Mouse (Mus musculus) kidney, embryonic 14.5 days (tissue): Measurements from ENCODE around the gene Iqce. TPM values are rescaled to one million over a fixed set of nuclear protein-coding genes. Genes with fewer than 3 reads are reported as not detected.
A peak's percentile ranks its signal among the peaks of the same experiment; 100 is the strongest.

Experiments used
- ATAC-seq: fragments of 200-750 bp; cut with Nextera tagmentation; 2 replicates; pipeline ENCODE4 v1.8.0; 2017; ENCODE audit warnings: moderate number of reproducible peaks, mild to moderate bottlenecking, moderate TSS enrichment, moderate library complexity; ENCODE audit not compliant: low FRiP score, low TSS enrichment
- H3K27ac ChIP-seq: fragments of 300-500 bp; sonication (generic); 2 replicates; pipeline ENCODE4 v1.5.1; 2014; ENCODE audit warnings: low read depth, mild to moderate bottlenecking, low read length, moderate library complexity, mixed read lengths
- H3K27me3 ChIP-seq: fragments of 300-500 bp; sonication (generic); 2 replicates; pipeline ENCODE4 v1.6.1; 2014; ENCODE audit warnings: mild to moderate bottlenecking, low read length; ENCODE audit not compliant: control insufficient read depth, insufficient read depth
- H3K36me3 ChIP-seq: fragments of 300-500 bp; sonication (generic); 2 replicates; pipeline ENCODE4 v1.6.1; 2014; ENCODE audit warnings: low read length, mixed read lengths; ENCODE audit not compliant: control insufficient read depth, insufficient read depth
- H3K4me1 ChIP-seq: fragments of 300-500 bp; sonication (generic); 2 replicates; pipeline ENCODE4 v1.6.1; 2014; ENCODE audit warnings: low read length, mixed read lengths; ENCODE audit not compliant: control insufficient read depth, insufficient read depth
- H3K4me2 ChIP-seq: fragments of 300-500 bp; sonication (generic); replicated peaks from 2 replicates; pipeline ENCODE4 v1.6.1; 2014; ENCODE audit warnings: low read depth, mild to moderate bottlenecking, low read length
- H3K4me3 ChIP-seq: fragments of 300-500 bp; sonication (generic); 2 replicates; pipeline ENCODE4 v1.5.1; 2014; ENCODE audit warnings: mild to moderate bottlenecking, low read length
- H3K9ac ChIP-seq: fragments of 300-500 bp; sonication (generic); 2 replicates; pipeline ENCODE4 v1.6.1; 2014; ENCODE audit warnings: low read depth, mild to moderate bottlenecking, low read length, moderate library complexity
- H3K9me3 ChIP-seq: fragments of 300-500 bp; sonication (generic); 2 replicates; pipeline ENCODE4 v1.6.1; 2016; ENCODE audit warnings: low read length; ENCODE audit not compliant: control insufficient read depth
- WGBS: fragments of 180-500 bp; shearing (Covaris S2); extraction: QIAGEN DNeasy Blood & Tissue Kit; methylation state at CpG from one replicate; pipeline ENCODE4 v1.1.7; 2014; 5-methylcytosine and 5-hydroxymethylcytosine counted together
- polyA plus RNA-seq: library from polyadenylated mRNA; unstranded; fragments of >200 nt; fragmentation: Nextera tagmentation; extraction: Ambion mirVana; gene quantifications from 2 replicates; pipeline ENCODE4 v1.2.1, GENCODE M21; 2014

Gene Iqce
- polyA plus RNA-seq, 1 experiment from 2014 or later, result 26.8 TPM

GRCm38 (mm10) chr5:140735297-140735696, 33.1 kb upstream of the Iqce start:
- Histone ChIP-seq H3K4me3 (peak overlapping the region; percentile 26), H3K27ac (no peak overlapping the region), H3K36me3 (no peaks in the 10 kb centered on the region), H3K9me3 (no peaks in the 10 kb centered on the region), H3K4me2 (peak overlapping the region; percentile 45), H3K9ac (no peak overlapping the region), H3K27me3 (no peaks in the 10 kb centered on the region; the same call in 1 of the 2 replicates), H3K4me1 (no peaks in the 10 kb centered on the region; the same call in 1 of the 2 replicates)
- 2% methylated on average over 22 of the region's 22 CpGs for WGBS
- ATAC-seq, result peak; percentile 28; the same call in 1 of the 2 replicates

- Histone ChIP-seq H3K4me2 (no peak overlapping the region), H3K4me3 (no peak overlapping the region), H3K9me3 (no peaks in the 10 kb centered on the region), H3K9ac (no peak overlapping the region), H3K36me3 (no peaks in the 10 kb centered on the region), H3K4me1 (no peaks in the 10 kb centered on the region; the same call in 1 of the 2 replicates), H3K27ac (no peak overlapping the region), H3K27me3 (no peaks in the 10 kb centered on the region; the same call in 1 of the 2 replicates)
- ATAC-seq, result no peak
- WGBS, result 54% methylated on average over 3 of the region's 3 CpGs
Measured at GRCm38 (mm10) chr5:140733336-140733735, 31.2 kb upstream of the Iqce start.

- Histone ChIP-seq H3K27ac (no peak overlapping the region), H3K9ac (no peak overlapping the region), H3K4me2 (no peak overlapping the region), H3K4me3 (no peak overlapping the region), H3K9me3 (no peaks in the 10 kb centered on the region), H3K4me1 (no peaks in the 10 kb centered on the region; the same call in 1 of the 2 replicates), H3K36me3 (no peaks in the 10 kb centered on the region), H3K27me3 (no peaks in the 10 kb centered on the region; the same call in 1 of the 2 replicates)
- ATAC-seq, result no peak
- 61% methylated on average over 4 of the region's 4 CpGs for WGBS
Measured at GRCm38 (mm10) chr5:140732195-140732594, 30.0 kb upstream of the Iqce start.

- H3K27me3 ChIP-seq, result no peaks in the 10 kb centered on the region; the same call in 1 of the 2 replicates
- no peak for ATAC-seq
- H3K4me3 ChIP-seq, result no peak overlapping the region
- no peaks in the 10 kb centered on the region for H3K9me3 ChIP-seq
- 84% methylated on average over 11 of the region's 11 CpGs for WGBS
- no peak overlapping the region for H3K27ac ChIP-seq
- no peak overlapping the region for H3K4me2 ChIP-seq
- H3K4me1 ChIP-seq, result no peaks in the 10 kb centered on the region; the same call in 1 of the 2 replicates
- no peaks in the 10 kb centered on the region for H3K36me3 ChIP-seq
- no peak overlapping the region for H3K9ac ChIP-seq
Measured at GRCm38 (mm10) chr5:140731040-140731797, 29.0 kb upstream of the Iqce start.

GRCm38 (mm10) chr5:140726946-140727740, 25.0 kb upstream of the Iqce start:
- ATAC-seq, result no peak
- H3K9ac ChIP-seq, result no peak overlapping the region
- H3K4me3 ChIP-seq, result no peak overlapping the region
- H3K9me3 ChIP-seq, result no peaks in the 10 kb centered on the region
- H3K27me3 ChIP-seq, result no peaks in the 10 kb centered on the region
- H3K4me2 ChIP-seq, result no peak overlapping the region
- no peak overlapping the region for H3K27ac ChIP-seq
- WGBS, result 77% methylated on average over 17 of the region's 17 CpGs
- no peaks in the 10 kb centered on the region for H3K36me3 ChIP-seq
- H3K4me1 ChIP-seq, result no peaks in the 10 kb centered on the region

GRCm38 (mm10) chr5:140726062-140726839, 24.1 kb upstream of the Iqce start:
- H3K9me3 ChIP-seq, result no peaks in the 10 kb centered on the region
- no peak overlapping the region for H3K4me3 ChIP-seq
- ATAC-seq, result no peak
- WGBS, result 85% methylated on average over 7 of the region's 7 CpGs
- no peak overlapping the region for H3K4me2 ChIP-seq
- no peak overlapping the region for H3K9ac ChIP-seq
- no peak overlapping the region for H3K27ac ChIP-seq
- H3K36me3 ChIP-seq, result no peaks in the 10 kb centered on the region
- no peaks in the 10 kb centered on the region for H3K27me3 ChIP-seq
- H3K4me1 ChIP-seq, result no peaks in the 10 kb centered on the region

- no peak within 1 kb of the TSS for H3K27ac ChIP-seq
- WGBS, result 77% methylated on average over 13 of the region's 13 CpGs
- H3K4me2 ChIP-seq, result no peak within 1 kb of the TSS
- H3K36me3 ChIP-seq, result peaks cover 2% of the 10 kb centered on the region; the same call in 1 of the 2 replicates
- no peaks in the 10 kb centered on the region for H3K9me3 ChIP-seq
- H3K27me3 ChIP-seq, result no peaks in the 10 kb centered on the region
- no peak within 1 kb of the TSS for H3K9ac ChIP-seq
- no peaks in the 10 kb centered on the region for H3K4me1 ChIP-seq
- ATAC-seq, result no peak
- no peak within 1 kb of the TSS for H3K4me3 ChIP-seq
Measured at GRCm38 (mm10) chr5:140723822-140724221, 21.6 kb upstream of the Iqce start, which contains the start of gene Amz1. Gene Amz1 (plus strand): TSS chr5:140724127.

GRCm38 (mm10) chr5:140722121-140722520, 19.9 kb upstream of the Iqce start:
- no peaks in the 10 kb centered on the region for H3K9me3 ChIP-seq
- H3K36me3 ChIP-seq, result peaks cover 19% of the 10 kb centered on the region
- H3K27ac ChIP-seq, result no peak overlapping the region
- H3K9ac ChIP-seq, result no peak overlapping the region
- H3K4me3 ChIP-seq, result no peak overlapping the region
- H3K27me3 ChIP-seq, result no peaks in the 10 kb centered on the region
- H3K4me1 ChIP-seq, result no peaks in the 10 kb centered on the region
- ATAC-seq, result no peak
- WGBS, result 89% methylated on average over 3 of the region's 3 CpGs
- H3K4me2 ChIP-seq, result no peak overlapping the region
